Mouse (Mus musculus): ENCODE results near the gene Slc16a1. TPM values are rescaled to one million over a fixed set of nuclear protein-coding genes. Genes with fewer than 3 reads are reported as not detected.

Slc16a1 gene
- not detected in 2 replicates for polyA plus RNA-seq (2012; ENCODE audit: insufficient read depth, insufficient read length, low replicate concordance, missing spikeins)

GRCm38 (mm10) chr3:104638403-104638779 lies at the start of gene Slc16a1:
Gene Slc16a1, plus strand, starts transcription at chr3:104638668.
- WGBS = under 1% methylated on average over 50 of the region's 50 CpGs
- TF ChIP-seq CTCF (IDR thresholded peaks at IDR 0.05; ENCODE audit: insufficient read depth, low read depth, low read length) (no peak), POLR2A (IDR thresholded peaks at IDR 0.05; ENCODE audit: insufficient read depth, low read depth, low read length) (peak; percentile 90; the same call in 1 of the 2 replicates)
- Histone ChIP-seq H3K27ac (ENCODE audit: insufficient read depth, low read depth, low read length) (peak within 1 kb of the TSS; percentile 61), H3K4me3 (ENCODE audit: insufficient read depth, low read depth, low read length) (peak within 1 kb of the TSS; percentile 83), H3K4me1 (ENCODE audit: control insufficient read depth, insufficient read depth, low read length) (peaks cover 6% of the 10 kb centered on the region; the same call in 1 of the 2 replicates)

- no peak overlapping the region for H3K4me3 ChIP-seq (ENCODE audit: insufficient read depth, low read depth, low read length)
- H3K4me1 ChIP-seq (ENCODE audit: control insufficient read depth, insufficient read depth, low read length) = peaks cover 9% of the 10 kb centered on the region
- no peak for TF ChIP-seq POLR2A (IDR thresholded peaks at IDR 0.05; ENCODE audit: insufficient read depth, low read depth, low read length)
- TF ChIP-seq CTCF (IDR thresholded peaks at IDR 0.05; ENCODE audit: insufficient read depth, low read depth, low read length) = no peak
- whole genome bisulfite sequencing = 28% methylated on average over 6 of the region's 6 CpGs
- H3K27ac ChIP-seq (ENCODE audit: insufficient read depth, low read depth, low read length) = peak overlapping the region; percentile 21; the same call in 1 of the 2 replicates
Observed at GRCm38 (mm10) chr3:104596451-104597134, 41.9 kb upstream of the Slc16a1 start.

DNA sequence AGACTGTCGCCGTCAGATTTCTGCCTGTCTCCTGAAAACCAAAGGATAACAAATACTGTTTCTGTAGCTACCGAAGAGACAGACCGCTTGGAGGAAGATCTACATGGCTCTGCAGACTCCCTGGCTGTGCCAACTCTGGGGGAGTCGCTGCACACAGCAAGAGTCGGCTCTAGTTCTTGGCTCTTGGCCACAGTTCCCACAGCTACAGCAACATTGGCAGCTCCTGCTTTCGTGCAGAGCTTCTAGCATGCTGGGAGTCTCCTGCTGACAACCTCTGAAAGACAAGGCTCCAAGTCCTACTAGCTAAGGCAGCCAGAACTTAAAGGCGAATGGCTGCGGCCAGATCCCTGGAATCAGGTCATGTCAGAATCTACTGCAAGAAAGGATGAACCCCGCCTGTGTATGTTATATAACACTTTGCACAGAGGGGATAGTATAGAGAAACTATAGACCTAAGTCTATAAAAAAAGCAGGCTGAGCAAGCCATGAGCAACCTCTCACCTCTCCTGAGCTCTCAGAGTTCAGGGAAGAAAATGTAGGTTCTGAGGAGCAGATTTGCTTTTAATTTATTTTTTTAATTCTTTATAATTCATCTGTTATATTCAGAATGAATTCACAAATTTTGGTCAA lies 41.2 kb upstream of the Slc16a1 start:
- WGBS = 6% methylated on average over 10 of the region's 10 CpGs
- TF ChIP-seq CTCF (IDR thresholded peaks at IDR 0.05; ENCODE audit: insufficient read depth, low read depth, low read length) (no peak), POLR2A (IDR thresholded peaks at IDR 0.05; ENCODE audit: insufficient read depth, low read depth, low read length) (no peak)
- H3K4me3 ChIP-seq (ENCODE audit: insufficient read depth, low read depth, low read length) = no peak overlapping the region

GRCm38 (mm10) chr3:104599296-104600150 lies 38.9 kb upstream of the Slc16a1 start:
- WGBS = 82% methylated on average over 20 of the region's 20 CpGs
- TF ChIP-seq POLR2A (IDR thresholded peaks at IDR 0.05; ENCODE audit: insufficient read depth, low read depth, low read length) (no peak), CTCF (IDR thresholded peaks at IDR 0.05; ENCODE audit: insufficient read depth, low read depth, low read length) (no peak)
- no peak overlapping the region for H3K27ac ChIP-seq (ENCODE audit: insufficient read depth, low read depth, low read length)

More for the DNA sequence above, 41.2 kb upstream of the Slc16a1 start:
- H3K27ac ChIP-seq (ENCODE audit: insufficient read depth, low read depth, low read length) = peak overlapping the region; percentile 21; the same call in 1 of the 2 replicates
- peaks cover 9% of the 10 kb centered on the region for H3K4me1 ChIP-seq (ENCODE audit: control insufficient read depth, insufficient read depth, low read length)

GRCm38 (mm10) chr3:104600691-104601090 lies 37.8 kb upstream of the Slc16a1 start:
- 37% methylated on average over 3 of the region's 3 CpGs for WGBS
- H3K27ac ChIP-seq (ENCODE audit: insufficient read depth, low read depth, low read length) = no peak overlapping the region
- H3K4me3 ChIP-seq (ENCODE audit: insufficient read depth, low read depth, low read length) = no peak overlapping the region
- TF ChIP-seq CTCF (IDR thresholded peaks at IDR 0.05; ENCODE audit: insufficient read depth, low read depth, low read length) (no peak), POLR2A (IDR thresholded peaks at IDR 0.05; ENCODE audit: insufficient read depth, low read depth, low read length) (no peak)
- peaks cover 9% of the 10 kb centered on the region for H3K4me1 ChIP-seq (ENCODE audit: control insufficient read depth, insufficient read depth, low read length)

More at GRCm38 (mm10) chr3:104599296-104600150, 38.9 kb upstream of the Slc16a1 start:
- Histone ChIP-seq H3K4me1 (ENCODE audit: control insufficient read depth, insufficient read depth, low read length) (peaks cover 9% of the 10 kb centered on the region), H3K4me3 (ENCODE audit: insufficient read depth, low read depth, low read length) (no peak overlapping the region)

DNA sequence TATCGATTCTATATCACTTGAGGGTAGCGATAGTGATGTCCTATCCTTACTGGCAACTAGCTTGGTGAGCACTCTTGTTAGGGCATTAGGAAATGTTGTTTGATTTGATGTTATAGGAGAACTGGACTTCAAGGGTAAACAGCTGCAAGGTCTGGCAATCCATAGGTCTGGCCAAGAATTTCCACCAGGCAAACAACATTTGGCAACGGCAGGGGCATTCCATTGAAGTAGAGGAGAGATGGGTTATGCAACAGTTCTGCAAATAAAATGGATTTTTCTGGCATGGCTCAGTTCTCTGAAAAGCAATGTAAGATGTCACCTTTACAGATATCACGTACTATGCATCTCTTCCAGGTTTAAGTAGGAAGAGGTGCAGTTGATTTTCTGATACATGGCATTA lies 36.8 kb upstream of the Slc16a1 start:
- H3K4me1 ChIP-seq (ENCODE audit: control insufficient read depth, insufficient read depth, low read length) = peaks cover 8% of the 10 kb centered on the region
- WGBS = 89% methylated on average over 4 of the region's 4 CpGs
- no peak overlapping the region for H3K27ac ChIP-seq (ENCODE audit: insufficient read depth, low read depth, low read length)
- H3K4me3 ChIP-seq (ENCODE audit: insufficient read depth, low read depth, low read length) = no peak overlapping the region
- TF ChIP-seq POLR2A (IDR thresholded peaks at IDR 0.05; ENCODE audit: insufficient read depth, low read depth, low read length) (no peak), CTCF (IDR thresholded peaks at IDR 0.05; ENCODE audit: insufficient read depth, low read depth, low read length) (no peak)

- Histone ChIP-seq H3K27ac (ENCODE audit: insufficient read depth, low read depth, low read length) (no peak overlapping the region), H3K4me3 (ENCODE audit: insufficient read depth, low read depth, low read length) (no peak overlapping the region), H3K4me1 (ENCODE audit: control insufficient read depth, insufficient read depth, low read length) (no peaks in the 10 kb centered on the region)
- TF ChIP-seq CTCF (IDR thresholded peaks at IDR 0.05; ENCODE audit: insufficient read depth, low read depth, low read length) (no peak), POLR2A (IDR thresholded peaks at IDR 0.05; ENCODE audit: insufficient read depth, low read depth, low read length) (no peak)
- 58% methylated on average over 8 of the region's 8 CpGs for WGBS
Observed at GRCm38 (mm10) chr3:104609690-104610380, 28.6 kb upstream of the Slc16a1 start.

All from olfactory bulb, adult 2 months (tissue).